Mouse (Mus musculus) liver, postnatal 0 days (tissue): ENCODE results near the gene Gatad2b.

ENCODE experiments used
- CTCF ChIP-seq: sonication (generic); IDR thresholded peaks from 2 replicates; pipeline ENCODE4 v1.5.1; 2016; ENCODE audit warnings: antibody characterized with exemption, low read depth
- EP300 ChIP-seq: IDR thresholded peaks from 2 replicates; pipeline ENCODE4 v1.6.1; 2016; ENCODE audit warnings: antibody characterized with exemption, low read depth, mild to moderate bottlenecking

- no peak for TF ChIP-seq CTCF
- no peak for TF ChIP-seq EP300
Observed at GRCm38 (mm10) chr3:90280708-90281107, 12.3 kb upstream of the Gatad2b start.
